Mouse (Mus musculus) Patski (cell line): ENCODE measurements around the gene Carmil2. TPM values are rescaled to one million over a fixed set of nuclear protein-coding genes. Genes with fewer than 3 reads are reported as not detected.

Experiments used
- ATAC-seq: fragments of 100-300 bp; one replicate; pipeline ENCODE4 v1.8.0; 2021
- CTCF ChIA-PET: fragments of 350-600 bp; sonication (Branson Sonifier 250); formaldehyde crosslinking; loops from one replicate; lab custom pipeline; 2022; ENCODE audit warnings: inconsistent platforms; lab: Charles Lee
- POLR2A ChIA-PET: fragments of 350-600 bp; sonication (Branson Sonifier 250); formaldehyde crosslinking; loops from one replicate; lab custom pipeline; 2022; ENCODE audit warnings: antibody characterized with exemption, inconsistent platforms; lab: Charles Lee
- DNase-seq: peaks from one replicate; pipeline ENCODE4 v3.0.0-alpha.2; 2011; ENCODE audit warnings: low read depth, low spot score
- H3K27me3 ChIP-seq: fragments of 371-371 bp; one replicate; pipeline ENCODE4 v1.5.1; 2021
- CTCF ChIP-seq: fragments of 100-300 bp; IDR thresholded peaks from one replicate; pipeline ENCODE4 v1.5.1; 2021
- in situ Hi-C: fragments of 300-500 bp; cut with MboI; formaldehyde crosslinking; loops from 3 replicates; pipeline ENCODE4 v1.11.1; 2018; ENCODE audit warnings: low pct_unique_long_range_greater_than_20kb, mixed read lengths
- polyA plus RNA-seq: library from polyadenylated mRNA; unstranded; gene quantifications from one replicate; pipeline ENCODE4 v1.2.3, GENCODE M21; 2021

Carmil2 gene
- polyA plus RNA-seq, 1 experiment from 2014 or later = 0.44 TPM

DNA sequence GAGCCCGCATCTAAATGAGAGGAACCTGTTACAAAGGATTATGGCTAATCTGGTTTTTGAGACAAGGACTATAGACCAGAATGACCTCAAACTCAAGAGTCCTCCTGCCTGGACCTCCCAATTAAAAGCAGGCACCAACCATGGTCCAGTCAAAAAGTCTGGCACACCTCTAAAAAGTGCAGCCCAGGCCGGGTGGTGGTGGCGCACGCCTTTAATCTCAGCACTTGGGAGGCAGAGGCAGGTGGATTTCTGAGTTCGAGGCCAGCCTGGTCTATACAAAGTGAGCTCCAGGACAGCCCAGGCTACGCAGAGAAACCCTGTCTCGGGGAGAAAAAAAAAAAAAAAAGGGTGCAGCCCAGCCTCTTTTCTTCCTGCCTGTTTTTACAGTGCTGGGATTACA is 749 bp upstream of the Carmil2 start:
- TF ChIP-seq CTCF = no peak
- CTCF ChIA-PET = no interaction called here
- POLR2A ChIA-PET = no interaction called here
- no peaks in the 10 kb centered on the region for H3K27me3 ChIP-seq
- in situ Hi-C loops = no loop called here
- no peak for DNase-seq
- ATAC-seq = no peak

DNA sequence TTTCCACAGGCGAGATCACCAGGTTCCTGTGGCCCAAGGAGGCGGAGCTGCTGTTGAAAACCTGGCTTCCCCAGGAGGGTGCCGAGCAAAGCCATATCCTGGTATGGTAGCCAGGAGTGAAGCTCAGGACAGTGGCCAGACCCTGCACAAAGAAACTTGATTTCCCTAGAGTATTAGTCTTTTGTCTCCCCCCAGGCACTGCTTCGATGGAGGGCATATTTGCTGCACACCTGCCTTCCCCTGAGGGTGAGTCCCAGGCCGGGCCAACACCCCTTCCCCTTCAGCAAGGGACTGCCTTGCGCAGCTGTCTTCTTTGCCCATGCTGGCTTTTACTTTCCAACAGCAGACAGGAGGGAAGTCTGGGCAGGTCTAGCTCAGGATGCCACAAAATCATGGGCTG is 477 bp downstream of the Carmil2 start:
- ChIA-PET CTCF (interaction anchor here (0.9 kb wide), 1 partner anchor 60 kb away, joined by 3 read pairs; no protein-coding TSS in a partner anchor), POLR2A (no interaction called here)
- no peaks in the 10 kb centered on the region for H3K27me3 ChIP-seq
- DNase-seq (no peak), ATAC-seq (no peak)
- TF ChIP-seq CTCF = no peak
- in situ Hi-C loops = no loop called here

DNA sequence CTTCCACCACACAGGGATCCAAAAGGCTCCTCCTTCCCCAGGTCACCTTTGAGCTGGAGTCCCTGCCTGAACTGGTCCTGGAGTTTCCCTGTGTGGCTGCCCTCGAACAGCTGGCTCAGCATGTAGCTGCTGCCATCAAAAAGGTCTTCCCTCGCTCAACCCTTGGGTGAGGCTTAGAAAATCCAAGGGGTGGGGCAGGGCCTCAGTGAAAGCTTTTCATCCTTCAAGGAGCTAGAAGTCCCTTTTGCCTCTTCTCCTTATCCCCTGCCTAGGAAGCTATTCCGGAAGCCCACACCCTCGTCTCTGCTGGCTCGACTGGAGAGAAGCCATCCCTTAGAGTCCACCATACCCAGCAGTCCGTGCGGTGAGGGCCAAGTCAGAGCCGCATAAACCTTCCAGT is 1.4 kb downstream of the Carmil2 start:
- ATAC-seq (no peak), DNase-seq (no peak)
- no peak for TF ChIP-seq CTCF
- ChIA-PET CTCF (interaction anchor here (0.9 to 1.2 kb wide), 2 partner anchors 9 to 61 kb away, joined by 3 to 6 read pairs; no protein-coding TSS in a partner anchor), POLR2A (no interaction called here)
- H3K27me3 ChIP-seq = no peaks in the 10 kb centered on the region
- in situ Hi-C loops = no loop called here

DNA sequence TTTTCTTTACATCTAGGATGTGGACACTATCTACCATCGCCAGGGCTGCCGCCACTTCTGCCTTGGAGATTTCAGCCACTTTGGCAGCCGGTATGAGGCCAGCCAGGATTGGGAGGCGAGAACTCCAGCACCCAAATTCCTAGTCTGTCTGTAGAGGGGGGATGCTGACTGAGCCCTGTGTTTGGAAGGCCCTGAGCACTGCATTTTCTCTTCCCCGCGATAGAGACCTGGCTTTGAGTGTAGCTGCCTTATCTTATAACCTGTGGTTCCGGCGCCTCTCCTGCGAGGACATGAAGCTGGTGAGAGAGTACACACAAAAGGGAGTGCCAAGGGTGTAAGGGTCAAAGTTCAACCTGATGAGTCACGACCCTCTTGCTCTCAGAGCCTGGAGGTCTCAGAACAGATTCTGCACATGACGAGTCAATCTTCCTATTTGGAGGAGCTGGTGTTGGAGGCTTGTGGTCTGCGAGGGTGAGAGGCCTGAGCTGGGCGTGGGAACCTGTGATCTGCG is 2.2 kb downstream of the Carmil2 start:
- ChIA-PET CTCF (no interaction called here), POLR2A (interaction anchor here (0.7 to 1.4 kb wide), 2 partner anchors 17 to 166 kb away, joined by 3 read pairs; no protein-coding TSS in a partner anchor)
- no peak for TF ChIP-seq CTCF
- ATAC-seq (no peak), DNase-seq (no peak)
- in situ Hi-C loops = no loop called here
- no peaks in the 10 kb centered on the region for H3K27me3 ChIP-seq

DNA sequence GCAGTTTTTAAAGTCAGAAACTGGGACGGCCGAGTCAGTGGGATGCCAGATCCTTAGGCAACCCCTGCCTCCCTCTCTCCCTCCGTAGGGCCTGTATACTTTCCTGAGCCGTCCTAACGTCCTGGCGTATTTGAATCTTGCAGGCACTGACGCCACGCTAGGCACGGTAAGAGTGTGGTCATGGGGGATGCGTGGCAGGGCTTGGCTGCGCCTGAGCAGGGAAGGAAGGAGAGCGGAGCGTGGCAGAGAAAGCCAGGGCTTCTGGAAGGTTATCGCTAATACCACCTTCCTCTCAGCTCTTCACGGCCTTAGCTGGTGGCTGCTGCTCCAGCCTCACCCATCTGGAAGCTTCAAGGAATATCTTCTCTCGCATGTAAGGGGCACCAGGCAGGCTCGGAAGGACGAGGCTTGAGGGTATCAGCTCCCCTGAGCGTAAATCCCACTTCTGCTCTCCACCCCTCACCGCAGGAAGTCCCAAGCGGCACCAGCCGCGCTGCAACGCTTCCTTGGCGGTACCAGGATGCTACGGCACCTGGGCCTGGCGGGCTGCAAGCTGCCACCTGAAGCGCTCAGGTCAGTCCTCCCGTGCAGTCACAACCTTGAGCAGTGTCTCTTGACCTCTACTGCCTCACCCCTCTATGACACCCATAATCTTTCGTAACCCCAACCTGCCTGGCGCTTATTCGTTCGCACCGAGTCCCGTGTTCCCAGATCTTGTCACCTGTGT is 3.3 kb downstream of the Carmil2 start:
- DNase-seq = no peak
- no peaks in the 10 kb centered on the region for H3K27me3 ChIP-seq
- ATAC-seq = no peak
- in situ Hi-C loops = no loop called here
- no peak for TF ChIP-seq CTCF
- ChIA-PET CTCF (no interaction called here), POLR2A (interaction anchor here (0.7 to 1.4 kb wide), 3 partner anchors 18 to 165 kb away, joined by 3 read pairs; no protein-coding TSS in a partner anchor)

DNA sequence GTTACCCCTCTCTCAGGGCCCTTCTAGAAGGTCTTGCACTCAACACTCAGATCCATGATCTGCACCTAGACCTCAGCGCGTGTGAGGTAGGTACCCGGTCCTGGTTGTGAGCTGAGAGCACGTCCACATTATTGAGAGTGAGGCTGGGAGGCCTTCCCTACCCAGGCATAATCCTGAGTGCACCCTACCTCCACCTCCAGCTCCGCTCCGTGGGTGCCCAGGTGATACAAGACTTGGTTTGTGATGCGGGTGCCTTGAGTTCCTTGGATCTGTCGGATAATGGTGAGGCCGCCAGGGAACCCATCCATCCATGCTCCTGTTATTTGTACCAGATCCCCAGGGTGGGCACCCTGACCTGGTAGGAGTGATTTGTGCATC is 3.9 kb downstream of the Carmil2 start:
- CTCF ChIA-PET = no interaction called here
- in situ Hi-C loops = no loop called here
- POLR2A ChIA-PET = no interaction called here
- no peak for TF ChIP-seq CTCF
- DNase-seq (no peak), ATAC-seq (no peak)
- H3K27me3 ChIP-seq = no peaks in the 10 kb centered on the region

DNA sequence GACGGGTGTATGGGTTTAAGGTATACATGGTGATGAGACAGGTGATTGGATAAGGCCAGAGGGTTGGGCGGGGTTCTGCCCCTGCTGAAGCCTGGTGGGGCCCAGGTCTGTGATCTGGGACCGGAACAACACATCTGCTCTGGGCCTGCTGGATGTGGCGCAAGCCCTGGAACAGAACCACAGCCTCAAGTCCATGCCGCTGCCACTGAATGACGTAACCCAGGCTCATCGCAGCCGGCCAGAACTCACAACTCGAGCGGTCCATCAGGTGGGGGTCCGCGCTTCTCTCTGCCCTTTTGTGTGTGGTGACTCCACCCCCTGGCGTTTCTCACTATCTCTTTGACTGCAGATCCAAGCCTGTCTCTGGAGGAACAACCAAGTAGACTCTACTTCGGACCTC is 4.9 kb downstream of the Carmil2 start:
- TF ChIP-seq CTCF = no peak
- ChIA-PET CTCF (no interaction called here), POLR2A (no interaction called here)
- ATAC-seq (no peak), DNase-seq (no peak)
- in situ Hi-C loops = no loop called here
- no peaks in the 10 kb centered on the region for H3K27me3 ChIP-seq

DNA sequence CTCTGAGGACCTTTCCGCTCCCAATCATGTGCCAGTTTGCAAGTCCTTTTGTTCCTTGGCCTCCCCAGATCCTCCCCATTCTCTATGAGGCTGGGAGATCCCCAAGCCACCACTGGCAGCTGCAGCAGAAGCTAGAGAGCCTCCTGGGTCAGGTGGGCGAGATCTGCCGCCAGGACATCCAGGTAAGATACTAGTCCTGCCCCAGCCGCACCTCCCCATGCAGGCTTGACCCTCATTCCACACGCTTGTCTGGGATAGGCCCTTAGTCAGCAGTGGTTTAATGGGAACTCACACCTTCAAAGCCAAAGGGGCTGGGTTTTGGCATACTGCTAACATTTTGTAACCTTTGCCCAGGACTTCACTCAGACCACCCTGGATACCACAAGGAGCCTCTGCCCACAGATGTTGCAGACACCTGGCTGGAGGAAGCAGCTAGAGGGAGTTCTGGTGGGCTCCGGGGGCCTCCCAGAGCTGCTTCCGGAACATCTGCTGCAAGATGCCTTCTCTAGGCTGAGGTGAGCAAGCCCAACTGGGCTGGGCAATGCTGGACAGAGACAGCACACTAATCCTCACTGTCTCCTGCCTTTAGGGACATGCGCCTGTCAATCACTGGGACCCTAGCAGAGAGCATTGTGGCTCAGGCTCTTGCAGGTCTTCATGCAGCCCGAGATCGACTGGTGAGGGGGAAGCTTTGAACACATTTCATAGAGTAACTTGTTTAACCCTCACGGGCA is 6.5 kb downstream of the Carmil2 start:
- POLR2A ChIA-PET = no interaction called here
- TF ChIP-seq CTCF = no peak
- no peak for ATAC-seq
- CTCF ChIA-PET = interaction anchor here (1.7 kb wide), 1 partner anchor 36 kb away, joined by 3 read pairs; no protein-coding TSS in a partner anchor
- DNase-seq = no peak
- no peaks in the 10 kb centered on the region for H3K27me3 ChIP-seq
- in situ Hi-C loops = no loop called here

DNA sequence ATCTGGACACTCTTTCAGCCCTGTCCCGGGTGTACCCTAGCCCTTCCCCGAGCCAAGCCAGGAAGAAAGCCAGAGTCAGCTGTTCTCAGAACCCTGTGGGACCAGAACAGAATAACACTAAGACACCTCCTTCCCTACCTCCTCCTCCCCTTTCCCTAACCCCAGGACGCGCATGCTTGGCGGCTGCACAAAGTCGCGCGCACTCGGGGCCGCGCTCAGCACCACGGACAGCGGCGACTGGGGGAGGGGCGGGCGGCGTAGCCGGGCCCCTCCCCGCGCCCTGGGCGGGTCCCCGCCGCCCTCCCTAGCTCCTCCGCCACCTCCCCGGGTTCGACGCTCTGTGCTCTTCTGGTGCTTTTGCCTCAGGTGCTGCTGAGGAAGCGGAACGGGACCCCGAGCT is 7.6 kb downstream of the Carmil2 start:
- ChIA-PET POLR2A (interaction anchor here (0.6 kb wide), 2 partner anchors 11 to 891 kb away, joined by 3 read pairs; no protein-coding TSS in a partner anchor), CTCF (interaction anchor here (1.2 to 1.7 kb wide), 2 partner anchors 11 to 37 kb away, joined by 3 read pairs; no protein-coding TSS in a partner anchor)
- no peak for TF ChIP-seq CTCF
- ATAC-seq = peak; percentile 10
- no peaks in the 10 kb centered on the region for H3K27me3 ChIP-seq
- no peak for DNase-seq
- in situ Hi-C loops = no loop called here

DNA sequence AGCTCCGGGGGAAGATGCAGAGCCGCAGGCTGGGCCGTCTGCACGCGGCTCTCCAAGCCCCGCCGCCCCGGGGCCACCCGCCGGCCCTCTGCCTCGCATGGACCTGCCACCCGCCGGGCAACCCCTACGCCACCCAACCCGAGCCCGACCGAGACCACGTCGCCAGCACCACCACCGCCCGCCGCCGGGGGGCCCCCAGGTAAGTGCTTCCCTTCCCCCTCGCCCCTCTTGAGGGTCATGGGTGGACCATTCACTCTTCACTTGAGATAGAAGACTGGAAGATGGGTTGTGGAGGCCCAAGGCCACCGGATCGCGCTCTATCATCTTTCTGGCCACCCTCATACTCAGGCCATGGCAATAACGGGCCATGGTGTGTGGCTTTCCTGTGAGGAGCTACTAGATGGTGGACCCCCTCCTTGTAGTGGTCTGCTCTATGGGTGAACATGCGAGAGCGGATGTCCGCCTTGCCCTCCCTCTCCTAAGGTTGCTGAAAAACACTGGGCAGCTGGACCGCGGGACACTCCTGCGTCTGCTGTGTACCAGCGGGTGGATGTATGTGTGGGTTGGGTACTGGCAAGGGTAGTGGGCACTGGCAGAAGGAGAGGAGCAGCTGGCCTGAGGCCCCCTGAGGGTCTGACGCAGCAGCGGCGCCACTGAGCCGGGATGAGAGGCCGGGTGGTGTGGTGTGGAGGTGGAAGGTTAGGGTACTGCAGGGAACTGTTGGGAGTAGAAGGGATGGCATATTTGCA is 8.2 kb downstream of the Carmil2 start:
- no peaks in the 10 kb centered on the region for H3K27me3 ChIP-seq
- DNase-seq = no peak
- POLR2A ChIA-PET = interaction anchor here (0.6 kb wide), 1 partner anchor 890 kb away, joined by 3 read pairs; no protein-coding TSS in a partner anchor
- ATAC-seq = no peak
- CTCF ChIA-PET = interaction anchor here (1.2 kb wide), 1 partner anchor 12 kb away, joined by 3 read pairs; no protein-coding TSS in a partner anchor
- in situ Hi-C loops = no loop called here
- no peak for TF ChIP-seq CTCF
